Mouse (Mus musculus) limb, embryonic 10.5 days (tissue): Measurements from ENCODE around the gene Tprkb. TPM values are rescaled to one million over a fixed set of nuclear protein-coding genes. Genes with fewer than 3 reads are reported as not detected.
"Not testable (repeated sequence)": the region's sequence is repeated elsewhere in the genome, so short reads cannot be mapped to it uniquely, and the experiment has no call there.

Source experiments
- DNase-seq: peaks from one replicate; pipeline ENCODE4 v3.0.0-alpha.2; 2017; ENCODE audit warnings: low spot score
- H3K27ac ChIP-seq: fragments of 300-500 bp; sonication (generic); 2 replicates; pipeline ENCODE4 v1.5.1; 2016; ENCODE audit warnings: mild to moderate bottlenecking
- H3K27me3 ChIP-seq: fragments of 300-500 bp; sonication (generic); 2 replicates; pipeline ENCODE4 v1.6.1; 2016; ENCODE audit warnings: low read depth, mild to moderate bottlenecking; ENCODE audit not compliant: poor library complexity, severe bottlenecking
- H3K36me3 ChIP-seq: fragments of 300-500 bp; sonication (generic); 2 replicates; pipeline ENCODE4 v1.6.1; 2016; ENCODE audit warnings: mild to moderate bottlenecking, moderate library complexity
- H3K4me1 ChIP-seq: fragments of 300-500 bp; sonication (generic); 2 replicates; pipeline ENCODE4 v1.6.1; 2016
- H3K4me3 ChIP-seq: fragments of 300-500 bp; sonication (generic); 2 replicates; pipeline ENCODE4 v1.5.1; 2016; ENCODE audit warnings: mild to moderate bottlenecking, moderate library complexity
- H3K9me3 ChIP-seq: fragments of 300-500 bp; sonication (generic); replicated peaks from 2 replicates; pipeline ENCODE4 v1.6.1; 2016; ENCODE audit warnings: mild to moderate bottlenecking
- WGBS: fragments of 180-500 bp; shearing (Covaris S2); methylation state at CpG from one replicate; pipeline ENCODE4 v1.1.7; 2016; 5-methylcytosine and 5-hydroxymethylcytosine counted together
- polyA plus RNA-seq: library from polyadenylated mRNA; unstranded; fragments of >200 nt; fragmentation: Nextera tagmentation; extraction: Ambion mirVana; gene quantifications from 2 replicates; pipeline ENCODE4 v1.2.1, GENCODE M21; 2016

Gene Tprkb
- 27.5 and 32.5 TPM in 2 replicates for polyA plus RNA-seq

GRCm38 (mm10) chr6:85911587-85911986 lies at the start of gene Tprkb:
Gene Tprkb, plus strand, starts transcription at chr6:85911865.
- Histone ChIP-seq H3K4me3 (no peak within 1 kb of the TSS), H3K27me3 (no peaks in the 10 kb centered on the region), H3K27ac (no peak within 1 kb of the TSS), H3K9me3 (no peaks in the 10 kb centered on the region), H3K4me1 (peaks cover 12% of the 10 kb centered on the region), H3K36me3 (no peaks in the 10 kb centered on the region)
- WGBS = 86% methylated on average over 3 of the region's 3 CpGs
- no peak for DNase-seq

- Histone ChIP-seq H3K4me1 (no peaks in the 10 kb centered on the region), H3K4me3 (no peak overlapping the region), H3K9me3 (no peaks in the 10 kb centered on the region), H3K27me3 (no peaks in the 10 kb centered on the region), H3K27ac (no peak overlapping the region), H3K36me3 (no peaks in the 10 kb centered on the region)
- DNase-seq = no peak
- WGBS = 89% methylated on average over 3 of the region's 3 CpGs
Measured at GRCm38 (mm10) chr6:85862565-85862964, 49.1 kb upstream of the Tprkb start.

GRCm38 (mm10) chr6:85863136-85863535 lies 48.5 kb upstream of the Tprkb start:
- Histone ChIP-seq H3K36me3 (no peaks in the 10 kb centered on the region), H3K9me3 (no peaks in the 10 kb centered on the region), H3K27ac (no peak overlapping the region), H3K4me3 (no peak overlapping the region), H3K4me1 (no peaks in the 10 kb centered on the region), H3K27me3 (no peaks in the 10 kb centered on the region)
- no peak for DNase-seq
- WGBS = 93% methylated on average over 2 of the region's 2 CpGs

- no peak for DNase-seq
- Histone ChIP-seq H3K4me1 (no peaks in the 10 kb centered on the region), H3K27ac (no peak overlapping the region), H3K27me3 (no peaks in the 10 kb centered on the region), H3K36me3 (no peaks in the 10 kb centered on the region), H3K9me3 (no peaks in the 10 kb centered on the region), H3K4me3 (no peak overlapping the region)
- 90% methylated on average over 2 of the region's 2 CpGs for WGBS
Measured at GRCm38 (mm10) chr6:85863840-85864239, 47.8 kb upstream of the Tprkb start.

- not testable (repeated sequence) for H3K9me3 ChIP-seq, DNase-seq, H3K36me3 ChIP-seq, H3K4me1 ChIP-seq, H3K27ac ChIP-seq, H3K27me3 ChIP-seq, H3K4me3 ChIP-seq
- 70% methylated on average over 6 of the region's 7 CpGs for WGBS
Measured at GRCm38 (mm10) chr6:85864900-85865639, 46.6 kb upstream of the Tprkb start.

GRCm38 (mm10) chr6:85866166-85866565 lies 45.5 kb upstream of the Tprkb start:
- DNase-seq, H3K27ac ChIP-seq, H3K4me1 ChIP-seq, H3K9me3 ChIP-seq, H3K27me3 ChIP-seq, H3K4me3 ChIP-seq, H3K36me3 ChIP-seq: not testable (repeated sequence)
- 89% methylated on average over 3 of the region's 3 CpGs for WGBS

GRCm38 (mm10) chr6:85866995-85867394 lies 44.7 kb upstream of the Tprkb start:
- H3K36me3 ChIP-seq, H3K4me1 ChIP-seq, H3K9me3 ChIP-seq, H3K4me3 ChIP-seq, H3K27me3 ChIP-seq, DNase-seq, H3K27ac ChIP-seq: not testable (repeated sequence)
- 80% methylated on average over 1 of the region's 1 CpGs for WGBS

- WGBS = 78% methylated on average over 8 of the region's 8 CpGs
Measured at GRCm38 (mm10) chr6:85867726-85868690, 43.7 kb upstream of the Tprkb start.

GRCm38 (mm10) chr6:85869006-85869405 lies 42.7 kb upstream of the Tprkb start, which contains the start of gene Nat8f2:
Gene Nat8f2, minus strand, starts transcription at chr6:85869158.
- DNase-seq = peak; percentile 1
- not testable (repeated sequence) for H3K36me3 ChIP-seq, H3K4me1 ChIP-seq, H3K27ac ChIP-seq, H3K27me3 ChIP-seq, H3K9me3 ChIP-seq, H3K4me3 ChIP-seq
- WGBS = 85% methylated on average over 5 of the region's 5 CpGs

More at GRCm38 (mm10) chr6:85867726-85868690, 43.7 kb upstream of the Tprkb start:
- H3K27me3 ChIP-seq = no peaks in the 10 kb centered on the region
- no peak overlapping the region for H3K27ac ChIP-seq
- no peak for DNase-seq
- H3K9me3 ChIP-seq = no peaks in the 10 kb centered on the region
- H3K4me1 ChIP-seq = no peaks in the 10 kb centered on the region
- H3K4me3 ChIP-seq = no peak overlapping the region
- H3K36me3 ChIP-seq = no peaks in the 10 kb centered on the region

GRCm38 (mm10) chr6:85883246-85883645 lies 28.4 kb upstream of the Tprkb start:
- not testable (repeated sequence) for H3K4me1 ChIP-seq, H3K27me3 ChIP-seq, H3K36me3 ChIP-seq, H3K4me3 ChIP-seq, DNase-seq, H3K27ac ChIP-seq, H3K9me3 ChIP-seq
- 92% methylated on average over 9 of the region's 9 CpGs for WGBS

- Histone ChIP-seq H3K4me3 (no peak overlapping the region), H3K36me3 (no peaks in the 10 kb centered on the region), H3K4me1 (no peaks in the 10 kb centered on the region), H3K27me3 (no peaks in the 10 kb centered on the region), H3K9me3 (peaks cover 2% of the 10 kb centered on the region), H3K27ac (no peak overlapping the region)
- peak; percentile 15 for DNase-seq
- 84% methylated on average over 1 of the region's 1 CpGs for WGBS
Measured at GRCm38 (mm10) chr6:85884311-85884710, 27.4 kb upstream of the Tprkb start.

GRCm38 (mm10) chr6:85888961-85889360 lies 22.7 kb upstream of the Tprkb start:
- H3K9me3 ChIP-seq = peaks cover under 1% of the 10 kb centered on the region; the same call in 1 of the 2 replicates
- no peaks in the 10 kb centered on the region for H3K4me1 ChIP-seq
- H3K27me3 ChIP-seq = no peaks in the 10 kb centered on the region
- no peaks in the 10 kb centered on the region for H3K36me3 ChIP-seq
- H3K4me3 ChIP-seq = no peak overlapping the region
- DNase-seq = no peak
- H3K27ac ChIP-seq = no peak overlapping the region
- 82% methylated on average over 2 of the region's 2 CpGs for WGBS

- WGBS = 71% methylated on average over 25 of the region's 25 CpGs
Measured at GRCm38 (mm10) chr6:85895061-85895648, 16.5 kb upstream of the Tprkb start.

More at GRCm38 (mm10) chr6:85895061-85895648, 16.5 kb upstream of the Tprkb start:
- not testable (repeated sequence) for H3K36me3 ChIP-seq, H3K9me3 ChIP-seq, H3K27me3 ChIP-seq, H3K4me3 ChIP-seq, H3K4me1 ChIP-seq, H3K27ac ChIP-seq
- peak; percentile 26 for DNase-seq
